Mouse (Mus musculus): Measurements from ENCODE around the gene Uqcc1. TPM values are rescaled to one million over a fixed set of nuclear protein-coding genes. Genes with fewer than 3 reads are reported as not detected.
"Not testable (repeated sequence)": the region's sequence is repeated elsewhere in the genome, so short reads cannot be mapped to it uniquely, and the experiment has no call there.

The Uqcc1 gene
- polyA plus RNA-seq, 1 experiment from 2014 or later, result 72.7 TPM

GRCm38 (mm10) chr2:155849464-155849863 lies 80.6 kb downstream of the Uqcc1 start:
- Histone ChIP-seq H3K4me1 (replicated peaks; ENCODE audit: control insufficient read depth, insufficient read depth, low read length) (no peaks in the 10 kb centered on the region), H3K4me3 (replicated peaks; ENCODE audit: low read length) (no peak overlapping the region), H3K27ac (no peak overlapping the region), H3K9me3 (ENCODE audit: control insufficient read depth, low read length) (no peaks in the 10 kb centered on the region), H3K9ac (no peak overlapping the region), H3K4me2 (replicated peaks) (no peak overlapping the region), H3K27me3 (ENCODE audit: control insufficient read depth, insufficient read depth, low read length) (no peaks in the 10 kb centered on the region), H3K36me3 (replicated peaks; ENCODE audit: control insufficient read depth, insufficient read depth) (peaks cover 53% of the 10 kb centered on the region)
- no peak for DNase-seq (ENCODE audit: low spot score)
- 75% methylated on average over 7 of the region's 7 CpGs for WGBS
- ATAC-seq (ENCODE audit: low FRiP score), result no peak

GRCm38 (mm10) chr2:155848291-155848690 lies 81.8 kb downstream of the Uqcc1 start:
- Histone ChIP-seq H3K36me3 (replicated peaks; ENCODE audit: control insufficient read depth, insufficient read depth) (peaks cover 49% of the 10 kb centered on the region), H3K4me1 (replicated peaks; ENCODE audit: control insufficient read depth, insufficient read depth, low read length) (no peaks in the 10 kb centered on the region), H3K27ac (no peak overlapping the region), H3K27me3 (ENCODE audit: control insufficient read depth, insufficient read depth, low read length) (no peaks in the 10 kb centered on the region), H3K4me3 (replicated peaks; ENCODE audit: low read length) (no peak overlapping the region), H3K9me3 (ENCODE audit: control insufficient read depth, low read length) (no peaks in the 10 kb centered on the region), H3K9ac (no peak overlapping the region), H3K4me2 (replicated peaks) (no peak overlapping the region)
- 32% methylated on average over 6 of the region's 6 CpGs for WGBS
- DNase-seq (ENCODE audit: low spot score) (peak; percentile 84), ATAC-seq (ENCODE audit: low FRiP score) (no peak)

- ATAC-seq (ENCODE audit: low FRiP score) (no peak), DNase-seq (ENCODE audit: low spot score) (no peak)
- no peaks in the 10 kb centered on the region for H3K27me3 ChIP-seq (ENCODE audit: control insufficient read depth, insufficient read depth, low read length)
- peaks cover 46% of the 10 kb centered on the region for H3K36me3 ChIP-seq (replicated peaks; ENCODE audit: control insufficient read depth, insufficient read depth)
- H3K4me3 ChIP-seq (replicated peaks; ENCODE audit: low read length), result no peak overlapping the region
- H3K4me1 ChIP-seq (replicated peaks; ENCODE audit: control insufficient read depth, insufficient read depth, low read length), result no peaks in the 10 kb centered on the region
- no peaks in the 10 kb centered on the region for H3K9me3 ChIP-seq (ENCODE audit: control insufficient read depth, low read length)
- H3K4me2 ChIP-seq (replicated peaks), result no peak overlapping the region
- no peak overlapping the region for H3K9ac ChIP-seq
- 89% methylated on average over 8 of the region's 8 CpGs for WGBS
- H3K27ac ChIP-seq, result no peak overlapping the region
Observed at GRCm38 (mm10) chr2:155846930-155847329, 83.2 kb downstream of the Uqcc1 start.

- ATAC-seq (ENCODE audit: low FRiP score) (no peak), DNase-seq (ENCODE audit: low spot score) (no peak)
- H3K4me1 ChIP-seq (replicated peaks; ENCODE audit: control insufficient read depth, insufficient read depth, low read length), result no peaks in the 10 kb centered on the region
- no peak overlapping the region for H3K27ac ChIP-seq
- H3K9me3 ChIP-seq (ENCODE audit: control insufficient read depth, low read length), result no peaks in the 10 kb centered on the region
- no peak overlapping the region for H3K9ac ChIP-seq
- H3K4me3 ChIP-seq (replicated peaks; ENCODE audit: low read length), result no peak overlapping the region
- 86% methylated on average over 4 of the region's 4 CpGs for WGBS
- no peaks in the 10 kb centered on the region for H3K27me3 ChIP-seq (ENCODE audit: control insufficient read depth, insufficient read depth, low read length)
- H3K4me2 ChIP-seq (replicated peaks), result no peak overlapping the region
- H3K36me3 ChIP-seq (replicated peaks; ENCODE audit: control insufficient read depth, insufficient read depth), result no peaks in the 10 kb centered on the region
Observed at GRCm38 (mm10) chr2:155838961-155839360, 91.1 kb downstream of the Uqcc1 start.

- Histone ChIP-seq H3K4me2 (replicated peaks) (no peak overlapping the region), H3K27me3 (ENCODE audit: control insufficient read depth, insufficient read depth, low read length) (no peaks in the 10 kb centered on the region), H3K4me1 (replicated peaks; ENCODE audit: control insufficient read depth, insufficient read depth, low read length) (no peaks in the 10 kb centered on the region), H3K4me3 (replicated peaks; ENCODE audit: low read length) (no peak overlapping the region), H3K36me3 (replicated peaks; ENCODE audit: control insufficient read depth, insufficient read depth) (no peaks in the 10 kb centered on the region), H3K27ac (no peak overlapping the region), H3K9me3 (ENCODE audit: control insufficient read depth, low read length) (no peaks in the 10 kb centered on the region), H3K9ac (no peak overlapping the region)
- DNase-seq (ENCODE audit: low spot score) (no peak), ATAC-seq (ENCODE audit: low FRiP score) (no peak)
- 87% methylated on average over 3 of the region's 3 CpGs for WGBS
Observed at GRCm38 (mm10) chr2:155837961-155838360, 92.1 kb downstream of the Uqcc1 start.

- Histone ChIP-seq H3K4me3 (replicated peaks; ENCODE audit: low read length) (no peak within 1 kb of the TSS), H3K9ac (no peak within 1 kb of the TSS), H3K4me1 (replicated peaks; ENCODE audit: control insufficient read depth, insufficient read depth, low read length) (no peaks in the 10 kb centered on the region), H3K4me2 (replicated peaks) (no peak within 1 kb of the TSS), H3K36me3 (replicated peaks; ENCODE audit: control insufficient read depth, insufficient read depth) (no peaks in the 10 kb centered on the region), H3K9me3 (ENCODE audit: control insufficient read depth, low read length) (no peaks in the 10 kb centered on the region), H3K27ac (no peak within 1 kb of the TSS), H3K27me3 (ENCODE audit: control insufficient read depth, insufficient read depth, low read length) (no peaks in the 10 kb centered on the region)
- 67% methylated on average over 9 of the region's 9 CpGs for WGBS
- ATAC-seq (ENCODE audit: low FRiP score), result no peak
- no peak for DNase-seq (ENCODE audit: low spot score)
Observed at GRCm38 (mm10) chr2:155834732-155835131, 95.4 kb downstream of the Uqcc1 start, which contains the start of gene Fam83c. Fam83c (minus strand) TSS chr2:155834854.

GRCm38 (mm10) chr2:155832087-155832486 lies 98.0 kb downstream of the Uqcc1 start:
- not testable (repeated sequence) for H3K36me3 ChIP-seq (replicated peaks; ENCODE audit: control insufficient read depth, insufficient read depth); H3K27me3 ChIP-seq (ENCODE audit: control insufficient read depth, insufficient read depth, low read length); ATAC-seq (ENCODE audit: low FRiP score); H3K27ac ChIP-seq; H3K4me1 ChIP-seq (replicated peaks; ENCODE audit: control insufficient read depth, insufficient read depth, low read length); H3K9me3 ChIP-seq (ENCODE audit: control insufficient read depth, low read length); H3K9ac ChIP-seq; DNase-seq (ENCODE audit: low spot score); H3K4me2 ChIP-seq (replicated peaks); H3K4me3 ChIP-seq (replicated peaks; ENCODE audit: low read length)
- 74% methylated on average over 1 of the region's 1 CpGs for WGBS

GRCm38 (mm10) chr2:155831302-155831701 lies 98.8 kb downstream of the Uqcc1 start:
- DNase-seq (ENCODE audit: low spot score), result no peak
- 75% methylated on average over 9 of the region's 9 CpGs for WGBS

GRCm38 (mm10) chr2:155830841-155831240 lies 99.3 kb downstream of the Uqcc1 start:
- no peak for ATAC-seq (ENCODE audit: low FRiP score)
- Histone ChIP-seq H3K27me3 (ENCODE audit: control insufficient read depth, insufficient read depth, low read length) (no peaks in the 10 kb centered on the region), H3K4me1 (replicated peaks; ENCODE audit: control insufficient read depth, insufficient read depth, low read length) (peaks cover 11% of the 10 kb centered on the region), H3K4me2 (replicated peaks) (no peak overlapping the region), H3K36me3 (replicated peaks; ENCODE audit: control insufficient read depth, insufficient read depth) (no peaks in the 10 kb centered on the region), H3K9ac (no peak overlapping the region), H3K9me3 (ENCODE audit: control insufficient read depth, low read length) (no peaks in the 10 kb centered on the region), H3K4me3 (replicated peaks; ENCODE audit: low read length) (no peak overlapping the region), H3K27ac (no peak overlapping the region)
- no peak for DNase-seq (ENCODE audit: low spot score)
- WGBS, result 93% methylated on average over 8 of the region's 8 CpGs

More at GRCm38 (mm10) chr2:155831302-155831701, 98.8 kb downstream of the Uqcc1 start:
- ATAC-seq (ENCODE audit: low FRiP score), result no peak
- no peaks in the 10 kb centered on the region for H3K9me3 ChIP-seq (ENCODE audit: control insufficient read depth, low read length)
- H3K27ac ChIP-seq, result no peak overlapping the region
- H3K4me2 ChIP-seq (replicated peaks), result no peak overlapping the region
- H3K4me3 ChIP-seq (replicated peaks; ENCODE audit: low read length), result no peak overlapping the region
- no peaks in the 10 kb centered on the region for H3K27me3 ChIP-seq (ENCODE audit: control insufficient read depth, insufficient read depth, low read length)
- H3K36me3 ChIP-seq (replicated peaks; ENCODE audit: control insufficient read depth, insufficient read depth), result no peaks in the 10 kb centered on the region
- no peak overlapping the region for H3K9ac ChIP-seq
- H3K4me1 ChIP-seq (replicated peaks; ENCODE audit: control insufficient read depth, insufficient read depth, low read length), result peaks cover 10% of the 10 kb centered on the region

Data from hindbrain, embryonic 14.5 days (tissue).